Comparison of ENCODE assay signal across 24 mouse cellular contexts in genomic region chr13:119635496-119635895, GRCm38 (mm10). TPM values are rescaled to one million over a fixed set of nuclear protein-coding genes. Genes with fewer than 3 reads are reported as not detected.
"Had no signal": no experiment of that assay in that cellular context is flagged by ENCODE, and none has a peak within 500 bp of the region (broad histone marks: within the 10 kb centered on the region; RNA-seq: fewer than 3 reads in every experiment).

No protein-coding gene starts in this region.

- DNase-seq: kidney, postnatal 10 days; kidney, postnatal 36 days; layer of hippocampus, postnatal 36 days; liver, postnatal 0 days; lung, embryonic 14.5 days; retina, postnatal 1 day; right cerebral cortex, postnatal 25 days; spleen, adult 18-20 months; thymus, adult 18-20 months; thymus, postnatal 36 days had no signal

- H3K9ac ChIP-seq: kidney, embryonic 15.5 days; liver, embryonic 14.5 days; liver, postnatal 0 days; lung, embryonic 14.5 days; midbrain, embryonic 13.5 days; neural tube, embryonic 13.5 days; stomach, embryonic 15.5 days had no signal

- H3K9me3 ChIP-seq: kidney, embryonic 15.5 days; midbrain, embryonic 13.5 days; neural tube, embryonic 13.5 days; stomach, embryonic 15.5 days had no signal

- H3K27me3 ChIP-seq: midbrain, embryonic 13.5 days; stomach, embryonic 15.5 days had no signal

- H3K27ac ChIP-seq: kidney, embryonic 15.5 days; left cerebral cortex, adult 2 months; liver, embryonic 14.5 days; macrophage; midbrain, embryonic 13.5 days; neural tube, embryonic 13.5 days; stomach, embryonic 15.5 days had no signal

- H3K4me1 ChIP-seq: kidney, embryonic 15.5 days; midbrain, embryonic 13.5 days; neural tube, embryonic 13.5 days; stomach, embryonic 15.5 days had no signal

- H3K36me3 ChIP-seq: kidney, embryonic 15.5 days; midbrain, embryonic 13.5 days; neural tube, embryonic 13.5 days; stomach, embryonic 15.5 days had no signal

- H3K4me2 ChIP-seq: kidney, embryonic 15.5 days; liver, embryonic 11.5 days; lung, embryonic 14.5 days; midbrain, embryonic 13.5 days; neural tube, embryonic 13.5 days; stomach, embryonic 15.5 days had no signal

- H3K4me3 ChIP-seq: kidney, embryonic 15.5 days; left cerebral cortex, adult 2 months; midbrain, embryonic 13.5 days; myocyte; neural tube, embryonic 13.5 days; stomach, embryonic 15.5 days had no signal

- ATAC-seq: liver, postnatal 0 days; lung, postnatal 0 days; midbrain, embryonic 13.5 days; midbrain, embryonic 16.5 days had no signal

RNA-seq across cellular contexts. Expression of gene Ccl28, which starts 11.9 kb away (rescaled TPM):
- total RNA-seq: megakaryocyte, adult 5-6 weeks; monocyte, adult 5-6 weeks; neutrophil, adult 5-6 weeks had no signal
- polyA plus RNA-seq: liver, postnatal 0 days; macrophage; myocyte had no signal
